Mouse (Mus musculus) heart, postnatal 0 days (tissue): ENCODE results near the gene 4930562C15Rik. TPM values are rescaled to one million over a fixed set of nuclear protein-coding genes. Genes with fewer than 3 reads are reported as not detected.

Experiments used
- ATAC-seq: fragments of 200-750 bp; cut with Nextera tagmentation; 2 replicates; pipeline ENCODE4 v1.8.0; 2017; ENCODE audit warnings: low read depth, moderate number of reproducible peaks, moderate library complexity; ENCODE audit not compliant: insufficient read depth
- DNase-seq: peaks from one replicate; pipeline ENCODE4 v3.0.0-alpha.2; 2016; ENCODE audit warnings: low spot score
- H3K27ac ChIP-seq: fragments of 300-500 bp; sonication (generic); 2 replicates; pipeline ENCODE4 v1.5.1; 2014; ENCODE audit warnings: low read depth, mild to moderate bottlenecking
- H3K27me3 ChIP-seq: fragments of 300-500 bp; sonication (generic); 2 replicates; pipeline ENCODE4 v1.6.1; 2014; ENCODE audit warnings: low read length, mixed read lengths; ENCODE audit not compliant: control insufficient read depth, insufficient read depth
- H3K36me3 ChIP-seq: fragments of 300-500 bp; sonication (generic); replicated peaks from 2 replicates; pipeline ENCODE4 v1.6.1; 2014; ENCODE audit warnings: low read length, mixed read lengths; ENCODE audit not compliant: control insufficient read depth, insufficient read depth
- H3K4me1 ChIP-seq: fragments of 300-500 bp; sonication (generic); 2 replicates; pipeline ENCODE4 v1.6.1; 2014; ENCODE audit warnings: antibody characterized with exemption; ENCODE audit not compliant: control insufficient read depth, insufficient read depth
- H3K4me2 ChIP-seq: fragments of 300-500 bp; sonication (generic); 2 replicates; pipeline ENCODE4 v1.6.1; 2014; ENCODE audit warnings: low read depth, mild to moderate bottlenecking, low read length, moderate library complexity
- H3K4me3 ChIP-seq: fragments of 300-500 bp; sonication (generic); 2 replicates; pipeline ENCODE4 v1.5.1; 2014; ENCODE audit warnings: low read depth, low read length
- H3K9ac ChIP-seq: fragments of 300-500 bp; sonication (generic); replicated peaks from 2 replicates; pipeline ENCODE4 v1.6.1; 2014; ENCODE audit warnings: low read depth, low read length, mixed read lengths
- H3K9me3 ChIP-seq: fragments of 300-500 bp; sonication (generic); replicated peaks from 2 replicates; pipeline ENCODE4 v1.6.1; 2016; ENCODE audit warnings: low read length; ENCODE audit not compliant: control insufficient read depth
- CTCF ChIP-seq: IDR thresholded peaks from 2 replicates; pipeline ENCODE4 v1.5.1; 2016; ENCODE audit warnings: antibody characterized with exemption, control low read depth, low read depth
- EP300 ChIP-seq: IDR thresholded peaks from 2 replicates; pipeline ENCODE4 v1.6.1; 2016; ENCODE audit warnings: antibody characterized with exemption, low read depth
- WGBS: fragments of 180-500 bp; shearing (Covaris S2); extraction: QIAGEN DNeasy Blood & Tissue Kit; methylation state at CpG from one replicate; pipeline ENCODE4 v1.1.7; 2014; 5-methylcytosine and 5-hydroxymethylcytosine counted together
- polyA plus RNA-seq: library from polyadenylated mRNA; unstranded; fragments of >200 nt; fragmentation: Nextera tagmentation; extraction: Ambion mirVana; gene quantifications from 2 replicates; pipeline ENCODE4 v1.2.1, GENCODE M21; 2015
- total RNA-seq: library from RNA; depleted of rRNA; stranded (reverse); fragments of >200 nt; gene quantifications from 2 replicates; pipeline ENCODE4 v1.2.3, GENCODE M21; 2014; ENCODE audit warnings: low replicate concordance

4930562C15Rik gene
- total and polyA plus RNA-seq, 2 experiments from 2014 or later, result 0.12 TPM; not detected in 1

- H3K9ac ChIP-seq, result peak within 1 kb of the TSS; percentile 93
- H3K4me2 ChIP-seq, result peak within 1 kb of the TSS; percentile 66
- TF ChIP-seq CTCF (no peak), EP300 (no peak)
- peaks cover 43% of the 10 kb centered on the region for H3K4me1 ChIP-seq
- peak within 1 kb of the TSS; percentile 80 for H3K4me3 ChIP-seq
- H3K9me3 ChIP-seq, result no peaks in the 10 kb centered on the region
- ATAC-seq (peak; percentile 81), DNase-seq (peak; percentile 90)
- H3K27me3 ChIP-seq, result no peaks in the 10 kb centered on the region
- H3K27ac ChIP-seq, result peak within 1 kb of the TSS; percentile 96
- H3K36me3 ChIP-seq, result no peaks in the 10 kb centered on the region
- under 1% methylated on average over 61 of the region's 74 CpGs for WGBS
These were observed 50.8 kb downstream of the 4930562C15Rik start, which contains the start of gene Mgrn1 for GRCm38 (mm10) chr16:4885760-4886689. Gene Mgrn1 (plus strand): TSS chr16:4886249.

- no peak for DNase-seq
- no peak for ATAC-seq
These were observed 51.4 kb downstream of the 4930562C15Rik start for GRCm38 (mm10) chr16:4886690-4887020.

GRCm38 (mm10) chr16:4890201-4890709 is 55.0 kb downstream of the 4930562C15Rik start:
- ATAC-seq, result peak; percentile 52
- peaks cover 52% of the 10 kb centered on the region for H3K4me1 ChIP-seq
- TF ChIP-seq CTCF (no peak), EP300 (0 out of 2 replicates have a peak, but pooled peaks have one; percentile 44)
- H3K36me3 ChIP-seq, result no peaks in the 10 kb centered on the region
- peak overlapping the region; percentile 90 for H3K27ac ChIP-seq
- H3K9me3 ChIP-seq, result no peaks in the 10 kb centered on the region
- no peaks in the 10 kb centered on the region for H3K27me3 ChIP-seq
- WGBS, result 29% methylated on average over 4 of the region's 4 CpGs
- no peak overlapping the region for H3K9ac ChIP-seq
- H3K4me2 ChIP-seq, result peak overlapping the region; percentile 10; the same call in 1 of the 2 replicates
- DNase-seq, result peak; percentile 78
- no peak overlapping the region for H3K4me3 ChIP-seq

More at GRCm38 (mm10) chr16:4886690-4887020, 51.4 kb downstream of the 4930562C15Rik start:
- Histone ChIP-seq H3K9me3 (no peaks in the 10 kb centered on the region), H3K27me3 (no peaks in the 10 kb centered on the region), H3K4me2 (peak overlapping the region; percentile 66), H3K36me3 (no peaks in the 10 kb centered on the region), H3K9ac (peak overlapping the region; percentile 93), H3K4me1 (peaks cover 40% of the 10 kb centered on the region), H3K4me3 (peak overlapping the region; percentile 80), H3K27ac (peak overlapping the region; percentile 96)
- TF ChIP-seq EP300 (no peak), CTCF (no peak)
- WGBS, result 3% methylated on average over 8 of the region's 8 CpGs

- DNase-seq, result no peak
- H3K36me3 ChIP-seq, result no peaks in the 10 kb centered on the region
- WGBS, result 77% methylated on average over 6 of the region's 6 CpGs
- peaks cover 63% of the 10 kb centered on the region for H3K4me1 ChIP-seq
- ATAC-seq, result no peak
- H3K9ac ChIP-seq, result no peak overlapping the region
- no peak for TF ChIP-seq CTCF
- no peak for TF ChIP-seq EP300
- no peak overlapping the region for H3K4me3 ChIP-seq
- H3K27me3 ChIP-seq, result no peaks in the 10 kb centered on the region
- no peak overlapping the region for H3K4me2 ChIP-seq
- H3K9me3 ChIP-seq, result no peaks in the 10 kb centered on the region
- H3K27ac ChIP-seq, result peak overlapping the region; percentile 30
These were observed 57.0 kb downstream of the 4930562C15Rik start for GRCm38 (mm10) chr16:4892171-4892570.

- no peaks in the 10 kb centered on the region for H3K9me3 ChIP-seq
- no peaks in the 10 kb centered on the region for H3K36me3 ChIP-seq
- no peak for ATAC-seq
- peak overlapping the region; percentile 54 for H3K27ac ChIP-seq
- WGBS, result 57% methylated on average over 7 of the region's 7 CpGs
- no peak for DNase-seq
- no peak overlapping the region for H3K4me2 ChIP-seq
- no peak overlapping the region for H3K9ac ChIP-seq
- TF ChIP-seq CTCF, result no peak
- no peak for TF ChIP-seq EP300
- H3K4me1 ChIP-seq, result peaks cover 55% of the 10 kb centered on the region
- no peak overlapping the region for H3K4me3 ChIP-seq
- no peaks in the 10 kb centered on the region for H3K27me3 ChIP-seq
These were observed 59.1 kb downstream of the 4930562C15Rik start for GRCm38 (mm10) chr16:4894201-4894908.
